Mouse (Mus musculus): Measurements from ENCODE around the gene Btbd19.
A peak's percentile ranks its signal among the peaks of the same experiment; 100 is the strongest.

DNA sequence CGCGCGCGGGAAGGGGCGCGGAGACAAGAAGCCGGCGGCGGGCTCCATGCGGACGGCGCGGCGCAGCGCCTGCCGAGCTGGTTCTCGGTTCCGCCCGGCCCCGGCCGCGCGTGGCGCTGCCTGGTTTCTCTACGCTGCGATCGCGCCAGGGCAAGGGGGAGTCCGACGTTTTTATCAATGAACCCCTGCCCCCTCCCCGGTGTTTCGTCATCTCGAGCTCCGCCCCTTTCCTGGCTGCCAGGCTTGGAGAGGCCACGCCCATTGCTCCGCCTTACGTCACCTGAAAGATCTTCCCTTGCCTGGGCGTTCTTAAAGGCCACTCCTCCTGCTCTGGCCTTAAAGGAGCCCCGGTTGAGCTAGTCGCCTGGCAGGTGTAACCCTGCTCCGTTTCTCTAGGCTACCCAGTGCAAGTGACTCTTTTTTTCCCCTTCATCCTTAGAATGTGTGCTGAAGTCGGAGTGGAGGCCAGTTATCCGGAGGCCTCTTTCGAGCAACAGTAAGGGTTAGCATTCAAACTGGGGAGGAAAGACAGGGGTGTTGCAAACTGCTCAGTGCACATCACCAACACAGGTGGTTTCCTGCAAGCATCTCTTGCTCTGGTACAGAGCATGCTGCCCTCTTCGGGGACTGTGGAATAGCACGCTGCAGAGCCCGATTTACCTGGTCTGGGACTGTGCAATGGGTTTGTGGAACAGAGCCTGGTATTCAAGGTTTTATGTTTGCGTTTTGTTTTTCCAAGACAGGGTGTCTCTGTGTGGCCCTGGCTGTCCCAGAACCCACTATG, 8.5 kb upstream of the Btbd19 start, which contains the start of gene Plk3:
- TF ChIP-seq POLR2A (IDR thresholded peaks at IDR 0.05; ENCODE audit: borderline replicate concordance, extremely low read depth, low read depth, low read length) (peak; percentile 78; the same call in 1 of the 2 replicates), CTCF (IDR thresholded peaks at IDR 0.05; ENCODE audit: insufficient read depth, low read length) (no peak)

Data from lung, adult 2 months (tissue).